Mouse (Mus musculus) CH12.LX (cell line): ENCODE results near the gene Gm37240.

Experiments used
- CHD2 ChIP-seq: IDR thresholded peaks from 2 replicates; pipeline ENCODE4 v1.6.1; 2011; ENCODE audit warnings: low read length, improper control_type of control experiment
- CTCF ChIP-seq, 2 experiments: IDR thresholded peaks in 1 of 2; conservative IDR thresholded peaks in 1 of 2; 2 replicates each; pipeline ENCODE4 v1.5.1; 2011 to 2012; ENCODE audit warnings: low read depth in 2 of 2, low read length in 2 of 2, improper control_type of control experiment in 1 of 2, inconsistent platforms in 1 of 2, mild to moderate bottlenecking in 1 of 2, moderate library complexity in 1 of 2
- GABPA ChIP-seq: IDR thresholded peaks from 2 replicates; pipeline ENCODE4 v1.6.1; 2012; ENCODE audit warnings: low read depth, low read length, improper control_type of control experiment, inconsistent platforms; ENCODE audit not compliant: insufficient replicate concordance
- PAX5 ChIP-seq: IDR thresholded peaks from 2 replicates; pipeline ENCODE4 v1.6.1; 2012; ENCODE audit warnings: low read length, inconsistent platforms, mixed read lengths
- POLR2A ChIP-seq: IDR thresholded peaks from 2 replicates; pipeline ENCODE4 v1.6.1; 2011; ENCODE audit warnings: low read depth, mild to moderate bottlenecking, improper control_type of control experiment, low read length
- POLR2AphosphoS2 ChIP-seq: IDR thresholded peaks from 2 replicates; pipeline ENCODE4 v1.6.1; 2011; ENCODE audit warnings: low read depth, low read length, improper control_type of control experiment
- SIN3A ChIP-seq: IDR thresholded peaks from 2 replicates; pipeline ENCODE4 v1.6.1; 2012; ENCODE audit warnings: low read length, improper control_type of control experiment, inconsistent platforms

- TF ChIP-seq GABPA (no peak), CTCF (conservative IDR thresholded peaks at IDR 0.05 in 1 of 2, IDR thresholded peaks at IDR 0.05 in 1 of 2; ENCODE audit: low read depth in 2 of 2, low read length in 2 of 2) (no peak), POLR2A (no peak), POLR2AphosphoS2 (no peak), PAX5 (no peak), SIN3A (no peak), CHD2 (no peak)
Observed at GRCm38 (mm10) chr3:85454001-85454400, 433.3 kb downstream of the Gm37240 start.
